Mouse (Mus musculus) megakaryocyte, embryonic 14.5 days (primary cell): ENCODE data around the gene Meis2.

Experiments used
- FLI1 ChIP-seq: IDR thresholded peaks from 2 replicates; pipeline ENCODE4 v1.6.1; 2012; ENCODE audit warnings: low read length, inconsistent platforms, mixed read lengths
- GATA1 ChIP-seq: IDR thresholded peaks from 3 replicates; pipeline ENCODE4 v1.6.1; 2012; ENCODE audit warnings: mixed read lengths, low read length, inconsistent platforms, borderline replicate concordance

DNA sequence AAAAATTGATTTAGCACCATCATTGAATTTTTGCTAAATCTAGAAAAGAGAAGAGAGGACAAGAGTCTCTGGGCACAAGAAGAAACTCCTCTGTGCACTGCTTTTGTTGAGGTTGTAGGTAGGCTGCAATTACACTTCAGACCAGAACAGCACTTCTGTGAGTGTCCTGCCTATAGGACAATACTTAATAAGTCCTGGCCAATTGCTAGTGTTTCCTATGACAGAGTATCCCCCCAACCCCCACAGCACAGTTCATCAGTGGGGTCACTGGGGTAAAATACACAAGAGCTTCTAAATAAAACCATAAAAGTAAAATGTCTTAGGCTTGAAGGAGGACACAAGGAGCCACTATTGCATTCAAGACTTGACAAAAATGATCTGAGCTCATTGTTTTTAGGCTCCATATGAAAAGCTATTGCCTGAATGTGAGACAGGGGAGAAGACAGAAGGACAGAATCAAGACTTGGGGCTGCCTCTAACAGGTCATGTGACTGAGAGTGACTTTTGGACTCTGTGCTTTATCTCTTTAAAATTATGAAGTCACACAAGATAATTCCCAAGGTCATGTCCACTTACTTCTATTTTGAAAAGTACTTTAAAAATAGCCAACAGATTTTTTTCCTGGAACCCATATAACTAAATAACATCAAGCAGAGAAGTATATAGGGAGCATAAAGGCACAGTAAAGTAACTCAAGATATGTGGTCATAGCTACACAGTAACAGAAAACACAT lies 12.8 kb downstream of the Meis2 start:
- TF ChIP-seq FLI1 (no peak), GATA1 (no peak)
